Mouse (Mus musculus) layer of hippocampus, postnatal 36 days (tissue): ENCODE data around the gene Cryba4. TPM values are rescaled to one million over a fixed set of nuclear protein-coding genes. Genes with fewer than 3 reads are reported as not detected.

Experiments used
- DNase-seq, 2 experiments: peaks; one replicate each; pipeline ENCODE4 v3.0.0; 2022
- total RNA-seq, 2 experiments: library from RNA; stranded (reverse); gene quantifications; 2 replicates each; pipeline ENCODE4 v1.2.3; 2021

Gene Cryba4
- total RNA-seq = under 1 TPM in 1 of 2 experiments, not detected in 1; 0.97 TPM

DNA sequence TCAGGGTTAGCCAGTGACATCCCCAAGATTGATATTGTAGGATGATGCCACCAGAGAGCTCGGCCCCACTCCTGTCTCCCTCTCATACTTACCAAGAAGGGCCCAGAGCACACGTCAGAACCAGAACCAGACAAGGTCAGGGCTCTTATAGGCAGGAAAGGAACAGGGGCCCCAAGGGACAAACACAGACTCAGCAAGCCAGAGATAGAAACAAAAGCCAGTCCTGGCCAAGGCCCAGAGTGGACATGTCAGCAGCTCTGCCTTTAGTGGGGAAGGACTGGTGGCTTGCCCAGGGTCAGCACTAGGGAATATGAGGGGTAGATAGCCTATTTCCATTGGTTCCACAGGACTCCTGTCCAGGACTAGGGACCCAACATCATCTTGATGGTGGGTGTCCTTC lies at the start of gene Cryba4:
TSS of gene Cryba4 (minus strand) at position 119 of the 400 bp plus-strand sequence.
- no peak for DNase-seq

DNA sequence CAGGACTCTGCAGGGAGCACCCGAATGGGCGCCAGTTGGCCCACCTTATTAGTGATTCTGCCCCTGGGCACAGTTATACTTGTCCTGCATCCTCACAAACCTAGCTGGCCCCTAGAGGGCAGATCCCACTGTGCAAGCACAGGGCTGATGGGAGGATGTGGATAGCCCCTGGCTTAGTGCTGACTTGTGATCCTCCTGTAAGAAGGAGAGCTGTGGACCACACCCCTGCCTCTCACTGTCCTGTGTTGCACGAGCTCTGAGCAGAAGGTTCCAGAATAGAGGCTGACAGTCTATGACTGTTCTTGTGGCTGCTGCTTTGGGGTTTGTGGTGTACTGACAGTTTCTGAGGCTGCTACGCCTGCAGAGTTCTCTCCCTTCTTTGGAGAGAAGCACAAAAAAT lies 49.4 kb upstream of the Cryba4 start:
- no peak for DNase-seq

DNA sequence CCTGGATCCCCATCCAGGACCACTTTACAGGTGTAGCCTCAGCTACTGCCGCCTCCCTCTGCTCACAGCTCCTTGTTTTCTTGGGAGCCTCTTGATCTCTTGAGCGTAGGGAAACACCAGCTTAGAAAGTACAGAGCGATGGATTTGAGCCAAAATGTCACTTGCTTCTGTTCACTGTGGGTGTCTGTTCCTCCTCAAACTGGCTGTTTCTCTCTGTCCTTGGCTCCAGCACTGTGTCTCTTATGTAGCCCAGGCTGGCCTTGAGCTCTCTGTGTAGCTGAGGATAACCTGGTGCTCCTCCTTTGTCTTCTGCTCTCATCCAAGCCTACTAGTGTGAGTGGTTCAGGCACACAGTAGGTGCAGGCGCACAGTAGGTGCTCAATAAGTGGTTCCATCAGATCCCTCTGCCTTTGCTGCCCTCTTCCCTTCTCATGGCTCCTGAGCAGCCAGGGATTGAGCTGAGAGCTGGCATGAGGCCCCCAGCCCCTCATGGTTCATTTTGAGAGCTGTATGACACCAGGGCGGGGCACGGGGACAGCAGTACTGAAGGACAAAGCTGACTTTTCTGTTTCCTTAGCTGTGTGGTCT lies 48.5 kb upstream of the Cryba4 start:
- DNase-seq = no peak

DNA sequence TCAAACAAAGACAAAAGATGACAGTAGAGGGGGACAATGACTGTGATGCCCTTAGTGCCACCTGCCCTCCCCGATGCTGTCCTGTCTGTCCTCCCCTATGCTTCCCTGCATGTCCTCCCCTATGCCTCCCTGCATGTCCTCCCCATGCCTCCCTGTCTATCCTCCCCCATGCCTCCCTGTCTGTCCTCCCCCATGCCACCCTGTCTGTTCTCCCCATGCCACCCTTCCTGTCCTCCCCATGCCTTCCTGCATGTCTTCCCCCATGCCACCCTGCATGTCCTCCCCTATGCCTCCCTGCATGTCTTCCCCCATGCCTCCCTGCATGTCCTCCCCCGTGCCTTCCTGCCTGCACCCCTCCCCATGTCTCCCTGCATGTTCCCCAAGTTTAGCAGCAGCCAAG lies 47.8 kb upstream of the Cryba4 start:
- no peak for DNase-seq

DNA sequence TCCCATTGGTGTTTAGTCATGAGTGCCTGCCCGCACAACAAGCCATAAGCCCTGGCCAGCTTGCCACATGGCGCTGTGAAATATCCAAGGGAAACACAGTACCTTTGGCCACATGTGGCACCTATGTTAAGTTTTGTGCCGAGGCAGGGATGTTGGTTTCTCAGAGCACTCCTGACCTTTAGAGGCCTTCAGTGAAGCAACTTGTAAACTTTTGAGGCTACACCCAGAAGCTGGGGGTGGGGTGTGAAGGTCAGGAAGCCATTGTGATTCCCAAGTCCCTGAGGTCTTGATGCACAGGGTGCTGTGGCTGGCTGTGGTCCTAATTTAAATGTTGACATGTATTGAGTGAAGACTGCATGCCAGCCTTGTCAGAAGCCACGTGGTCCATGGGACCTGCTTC lies 47.1 kb upstream of the Cryba4 start:
- DNase-seq = no peak

DNA sequence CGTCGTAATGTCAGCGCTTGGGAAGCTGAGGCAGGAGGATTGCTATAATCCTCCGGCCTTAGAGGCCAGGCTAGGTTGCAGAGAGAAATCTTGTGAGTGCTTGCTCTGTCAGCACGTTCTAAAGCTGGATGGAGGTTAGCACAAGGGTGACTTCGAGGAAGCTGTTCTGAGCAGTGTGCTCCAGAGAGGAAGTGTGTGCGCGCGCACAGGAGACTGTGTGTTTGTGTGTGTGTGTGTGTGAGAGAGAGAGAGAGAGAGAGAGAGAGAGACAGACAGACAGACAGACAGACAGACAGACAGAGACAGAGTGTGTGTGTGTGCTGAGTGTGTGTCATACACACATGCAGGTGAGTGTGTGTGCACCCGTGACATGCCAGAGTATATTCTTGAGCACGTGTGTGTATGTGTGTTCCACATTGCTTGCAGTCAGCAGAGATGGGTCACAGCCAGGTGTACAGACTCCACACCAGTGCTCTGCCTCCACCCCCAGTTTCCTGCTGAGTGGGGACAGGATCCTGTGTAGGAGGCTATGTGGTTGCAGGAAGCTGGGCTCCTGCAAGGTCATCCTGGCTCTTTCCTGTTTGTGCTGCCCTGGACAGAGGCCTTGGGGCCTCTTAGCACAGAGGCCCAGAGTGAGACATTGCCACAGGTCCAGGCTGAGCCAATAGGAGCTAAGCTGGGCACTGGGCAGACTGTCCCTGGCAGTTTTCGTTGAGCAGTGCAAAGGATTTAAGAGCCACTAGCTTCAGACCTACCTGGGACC lies 46.1 kb upstream of the Cryba4 start:
- no peak for DNase-seq

DNA sequence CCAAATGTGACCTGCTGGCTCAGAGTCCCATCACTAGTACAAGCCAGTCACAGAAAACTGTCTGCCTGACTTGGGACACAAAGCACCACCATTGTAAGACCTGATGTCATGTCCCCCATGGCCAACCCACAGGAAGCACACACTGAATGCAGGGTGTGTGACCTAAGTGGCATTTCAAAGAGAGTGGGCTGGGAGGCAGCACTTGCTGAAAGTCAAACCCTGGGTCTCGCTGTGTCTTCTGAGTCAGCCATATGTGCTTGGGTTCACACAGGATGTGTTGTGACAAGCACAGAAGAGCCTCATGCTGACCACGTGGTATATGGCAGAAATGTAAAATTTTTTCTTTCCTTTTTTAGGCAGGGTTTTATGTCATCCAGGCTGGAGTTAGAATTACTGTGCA lies 44.9 kb upstream of the Cryba4 start:
- DNase-seq = no peak

DNA sequence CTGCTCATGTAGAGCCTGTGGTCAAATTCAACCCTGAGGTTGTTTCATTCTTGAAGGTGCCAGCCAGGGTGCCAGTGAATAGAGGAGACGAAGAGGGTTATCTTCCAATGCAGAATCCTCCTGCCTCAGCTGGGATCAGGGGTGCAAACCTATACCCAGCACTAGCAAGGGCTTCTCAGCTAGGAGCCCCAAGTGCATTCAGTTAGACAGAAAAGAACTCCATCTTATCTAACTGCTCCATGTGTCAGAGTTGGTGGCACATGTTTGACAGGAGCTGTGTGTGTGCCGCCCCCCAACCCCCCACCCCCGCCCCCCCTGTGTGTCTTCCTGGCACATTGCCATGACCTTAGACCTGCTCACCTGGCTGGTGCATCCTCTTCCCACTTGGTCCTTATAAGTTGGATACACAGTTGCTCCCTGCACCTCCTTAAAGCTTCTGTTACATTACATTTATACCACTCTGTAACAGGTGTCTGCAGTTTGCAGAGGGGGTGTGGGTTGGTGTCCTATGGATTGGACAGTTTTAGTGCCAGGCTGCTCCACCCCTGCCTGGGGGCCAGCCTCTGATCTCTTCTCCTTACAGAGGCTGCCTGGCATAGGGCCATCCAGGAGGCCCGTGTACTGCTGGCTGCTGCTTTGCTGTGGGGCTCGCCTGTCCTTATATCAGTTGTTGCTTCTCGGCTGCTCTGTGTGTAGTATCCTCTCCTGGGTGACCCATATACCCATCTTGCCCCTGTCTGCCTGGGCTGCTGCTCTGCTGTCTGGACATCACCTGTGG lies 44.3 kb upstream of the Cryba4 start:
- no peak for DNase-seq

DNA sequence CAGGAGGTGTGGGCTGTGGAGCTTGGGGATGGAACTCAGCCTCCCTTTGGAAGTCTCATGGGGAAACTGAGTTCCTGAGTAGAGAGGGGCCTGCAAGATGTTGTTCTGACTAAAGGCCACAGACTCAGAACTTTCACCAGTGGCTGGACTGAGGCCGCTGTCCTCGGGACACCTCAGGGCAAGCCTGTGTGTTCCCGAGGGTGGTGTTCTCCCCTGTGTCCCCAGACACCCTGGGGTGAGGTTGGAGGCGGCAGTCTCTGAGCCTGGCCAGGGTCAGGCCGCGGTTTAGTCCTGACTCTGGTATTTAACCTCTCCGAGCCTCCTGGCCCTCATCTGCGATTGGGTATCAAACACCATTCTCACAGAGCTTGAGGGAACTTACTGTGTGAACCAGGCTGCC lies 43.2 kb upstream of the Cryba4 start:
- no peak for DNase-seq

DNA sequence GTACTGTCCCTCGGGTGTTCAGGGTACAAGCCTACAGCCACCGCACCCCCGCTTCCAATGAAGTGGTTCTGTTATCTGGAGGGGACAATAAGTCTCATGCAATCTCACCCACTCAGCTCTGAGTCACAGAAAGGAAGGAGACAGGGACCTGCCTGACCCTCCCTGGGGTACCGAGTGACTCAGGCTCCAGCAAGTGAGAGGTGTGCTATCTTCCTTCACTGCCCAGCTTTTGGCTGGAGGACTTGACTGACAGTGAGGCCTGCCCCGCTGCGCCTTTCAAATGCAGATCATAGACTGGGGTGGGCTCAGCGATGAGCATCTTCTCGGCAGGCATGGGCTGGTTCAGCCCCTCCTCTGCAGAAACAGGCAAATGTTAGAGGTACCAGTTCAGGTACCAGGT lies 42.8 kb upstream of the Cryba4 start:
- DNase-seq = no peak

DNA sequence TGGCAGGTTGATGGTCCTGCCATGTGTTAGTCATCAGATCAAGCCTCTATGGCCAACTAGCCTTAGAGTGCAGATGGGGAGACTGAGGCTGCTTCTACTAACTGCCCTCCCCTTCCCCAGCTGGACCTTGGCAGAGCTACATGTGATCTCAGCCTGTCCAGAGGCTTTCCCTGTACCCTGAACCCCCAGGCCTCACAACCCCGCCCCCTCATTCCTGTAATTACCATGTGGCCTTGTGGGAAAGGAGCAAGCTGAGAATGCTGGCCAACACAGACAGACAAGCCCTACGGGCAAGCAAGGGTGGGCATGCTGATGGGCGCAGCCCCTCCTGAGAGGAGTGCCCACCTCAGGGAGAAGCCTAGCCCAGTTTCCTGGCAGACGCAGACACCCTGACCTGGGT lies 42.4 kb upstream of the Cryba4 start:
- no peak for DNase-seq

DNA sequence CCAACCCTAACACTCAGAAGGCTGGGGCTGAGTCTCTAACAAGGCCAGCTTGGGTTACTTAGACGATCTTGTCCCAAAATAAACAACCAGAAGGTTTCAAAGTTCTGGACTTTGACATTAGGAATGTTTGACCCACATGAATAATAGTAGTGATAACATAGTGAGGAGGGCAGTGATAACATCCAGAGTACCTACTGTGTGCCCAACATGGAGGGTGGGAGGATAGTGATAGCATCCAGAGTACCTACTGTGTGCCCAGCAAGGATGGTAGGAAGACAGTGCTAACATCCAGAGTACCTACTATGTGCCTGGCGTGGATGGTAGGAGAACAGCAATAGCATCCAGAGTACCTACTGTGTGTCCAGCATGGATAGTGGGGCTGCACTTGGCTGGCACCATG lies 41.5 kb upstream of the Cryba4 start:
- DNase-seq = no peak

DNA sequence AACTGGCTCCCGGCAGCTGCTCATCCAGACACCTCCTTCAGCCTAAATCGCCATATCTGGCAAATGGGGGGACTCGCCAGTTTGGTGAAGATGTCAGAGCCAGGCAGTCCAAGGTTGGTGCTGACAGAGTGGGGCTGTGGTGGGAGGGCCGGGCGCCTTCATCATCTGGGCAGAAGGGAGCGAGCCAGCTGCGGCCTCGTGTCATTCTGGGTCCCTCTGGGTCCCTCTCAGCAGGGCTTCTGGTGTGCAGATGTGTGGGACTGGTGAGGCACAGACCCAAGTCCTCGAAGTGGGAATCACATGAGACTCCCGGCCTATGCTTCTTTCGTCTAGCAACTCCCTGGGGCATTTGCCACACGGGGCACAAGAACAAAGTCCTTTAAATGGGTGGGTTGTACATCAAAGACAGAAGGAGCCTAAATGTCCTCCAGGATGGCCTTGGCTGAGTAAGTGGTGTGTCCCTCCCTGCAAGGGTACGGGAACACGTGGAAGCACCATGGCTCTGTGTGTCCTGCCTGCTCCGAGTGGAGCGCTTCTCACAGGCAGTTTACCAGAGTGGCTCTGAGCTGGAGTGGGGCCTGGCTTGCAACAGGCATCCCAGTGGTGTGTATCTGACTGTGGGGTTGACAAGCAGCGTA lies 40.1 kb upstream of the Cryba4 start:
- DNase-seq = no peak

DNA sequence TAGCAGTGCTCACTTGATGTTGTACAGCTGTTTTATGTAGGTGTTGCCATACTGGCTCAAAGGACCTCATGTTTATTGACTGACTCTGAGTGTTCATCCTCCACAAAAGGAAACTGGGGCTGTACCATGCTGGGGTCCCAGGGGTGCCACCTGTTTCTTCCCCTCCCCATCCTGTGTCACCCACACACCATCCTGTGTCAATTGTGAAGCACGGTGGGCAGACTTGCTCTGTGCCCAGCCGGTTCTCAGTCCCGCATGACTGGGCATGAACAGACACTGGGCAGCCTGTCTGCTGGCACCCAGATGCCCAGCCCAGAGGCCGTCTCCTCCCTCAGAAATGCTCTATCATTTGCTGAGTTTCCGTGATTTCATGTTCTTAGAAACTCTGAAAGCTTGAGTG lies 39.5 kb upstream of the Cryba4 start:
- DNase-seq = no peak

DNA sequence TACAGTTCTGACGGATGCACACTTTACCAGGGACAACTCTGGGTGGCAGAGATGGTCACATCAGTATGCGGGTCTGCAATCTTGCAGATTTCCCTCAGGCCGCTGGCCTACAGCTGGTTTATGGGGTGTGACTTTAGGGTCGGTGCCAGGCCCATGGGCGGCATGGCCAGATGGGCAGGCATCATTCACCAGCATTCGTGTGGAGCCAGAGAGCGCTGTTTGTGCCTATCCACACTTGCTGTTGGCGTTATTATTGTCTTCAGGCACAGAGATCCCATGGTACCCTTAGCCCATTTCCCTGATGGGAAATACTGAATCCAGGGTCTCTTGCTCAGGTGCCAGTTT lies 38.2 kb upstream of the Cryba4 start:
- no peak for DNase-seq

DNA sequence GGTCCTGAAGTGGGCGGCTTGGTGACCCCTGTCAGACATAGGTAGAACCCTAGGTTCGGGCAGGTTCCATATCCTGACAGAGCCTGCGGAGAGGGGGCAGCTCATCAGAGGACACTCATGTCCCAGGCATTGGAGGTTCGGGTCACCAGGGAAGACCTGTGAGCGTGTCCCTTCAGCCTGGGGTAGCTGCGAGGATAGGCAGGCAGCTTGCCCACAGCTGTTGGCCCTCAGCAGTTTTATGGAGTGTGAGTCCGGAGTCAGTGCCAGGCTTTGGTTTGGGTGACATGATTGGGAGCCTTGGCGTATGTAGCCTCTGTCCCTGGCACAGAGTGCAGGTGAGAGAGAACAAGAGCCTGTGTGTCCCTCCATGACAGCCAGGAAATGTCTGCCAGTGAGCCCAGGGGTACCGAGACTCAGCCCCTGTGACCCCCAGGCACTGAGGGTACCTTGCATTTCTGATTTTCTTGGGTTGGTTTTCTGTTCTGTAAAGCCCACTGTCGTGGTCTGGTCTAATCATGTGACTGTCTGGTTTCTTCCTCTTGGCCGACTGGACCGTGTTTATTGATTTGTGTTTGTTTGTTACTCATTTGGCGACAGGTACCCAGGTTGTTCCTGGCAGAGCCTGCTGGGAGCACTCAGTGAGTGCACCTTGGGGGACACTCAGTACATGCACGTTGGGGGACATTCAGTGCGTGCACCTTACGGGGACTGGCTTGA lies 37.7 kb upstream of the Cryba4 start:
- DNase-seq = no peak

DNA sequence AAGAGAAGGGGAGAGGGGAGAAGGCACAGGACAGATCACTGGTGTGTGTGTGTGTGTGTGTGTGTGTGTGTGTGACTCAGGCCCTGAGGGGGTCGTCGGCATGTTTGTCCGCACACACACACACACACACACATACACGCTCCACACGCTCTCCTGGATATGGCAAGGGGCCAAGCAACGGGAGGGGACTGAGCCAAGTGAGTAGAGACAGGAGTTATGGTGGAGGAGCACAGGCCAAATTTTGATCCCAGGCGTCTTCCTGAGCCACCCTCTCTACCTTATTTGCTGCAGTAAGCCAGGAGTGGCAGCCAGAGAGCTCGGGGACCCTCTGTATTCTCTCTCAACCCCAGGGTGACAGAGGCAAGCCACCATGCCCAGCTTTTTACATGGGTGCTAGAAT lies 36.9 kb upstream of the Cryba4 start:
- DNase-seq = no peak

DNA sequence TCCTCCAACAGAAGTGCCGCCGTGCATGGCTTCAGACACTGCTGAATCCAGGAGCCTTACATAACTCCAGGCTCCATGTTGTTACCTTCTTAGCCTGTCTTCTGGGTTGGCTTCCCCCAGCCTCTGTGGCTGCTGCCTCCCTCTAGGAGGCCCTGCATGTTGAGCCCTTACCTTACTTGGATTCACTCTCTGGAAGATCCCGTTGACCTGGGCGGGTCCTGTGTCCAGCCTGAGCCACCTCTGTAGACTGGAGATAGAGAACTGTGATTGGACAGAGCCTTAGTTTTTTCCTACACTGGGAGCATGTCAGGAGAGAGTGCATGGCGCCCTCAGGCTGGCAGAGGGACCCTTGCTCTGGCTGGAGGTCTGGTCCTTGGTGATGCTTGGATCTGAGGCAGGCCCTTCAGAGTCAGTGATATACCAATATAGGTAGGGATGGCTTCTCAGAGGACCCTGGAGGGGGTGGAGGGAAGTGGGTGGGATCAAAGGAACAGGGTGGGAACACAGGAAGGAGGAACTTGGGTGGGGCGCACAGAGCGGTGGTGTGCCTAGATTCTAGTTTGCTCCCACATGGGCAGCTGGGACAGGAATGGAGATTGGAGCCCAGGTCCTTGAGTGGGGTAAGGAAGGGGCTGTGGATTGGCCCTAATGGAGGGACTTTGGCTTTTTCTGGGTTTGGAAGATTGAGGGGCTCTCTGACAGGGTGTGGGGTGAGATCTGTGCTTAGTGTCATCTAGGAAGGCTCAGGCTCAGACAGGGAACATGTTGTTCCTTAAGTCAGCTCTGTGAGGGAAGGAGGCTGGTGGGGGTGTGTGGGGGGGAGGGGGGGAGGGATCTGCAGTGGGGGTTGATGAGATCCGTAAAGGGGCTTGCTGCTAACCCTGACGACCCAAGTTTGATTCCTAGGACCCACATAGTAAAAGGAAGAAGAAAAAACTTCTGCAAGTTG lies 36.1 kb upstream of the Cryba4 start:
- DNase-seq = no peak

DNA sequence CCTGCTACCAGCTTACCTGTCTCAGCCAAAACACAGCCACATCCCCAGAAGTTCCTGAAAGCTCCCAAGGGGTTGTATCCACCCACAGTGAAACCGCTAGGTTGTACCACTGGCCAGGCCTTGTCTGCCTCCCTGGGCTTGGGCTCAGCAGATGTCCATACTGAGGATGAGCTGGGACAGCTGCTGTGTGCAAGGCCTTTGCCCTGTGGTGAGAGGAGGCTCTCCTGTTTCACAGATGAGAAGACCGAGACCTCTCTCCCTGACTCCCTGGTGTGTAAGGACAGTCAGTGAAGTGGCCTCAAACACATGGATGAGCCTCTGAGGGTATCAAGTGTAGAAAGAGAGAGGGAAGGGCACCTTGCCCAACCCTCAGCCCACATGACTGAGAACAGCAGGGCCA lies 35.3 kb upstream of the Cryba4 start:
- DNase-seq = no peak

DNA sequence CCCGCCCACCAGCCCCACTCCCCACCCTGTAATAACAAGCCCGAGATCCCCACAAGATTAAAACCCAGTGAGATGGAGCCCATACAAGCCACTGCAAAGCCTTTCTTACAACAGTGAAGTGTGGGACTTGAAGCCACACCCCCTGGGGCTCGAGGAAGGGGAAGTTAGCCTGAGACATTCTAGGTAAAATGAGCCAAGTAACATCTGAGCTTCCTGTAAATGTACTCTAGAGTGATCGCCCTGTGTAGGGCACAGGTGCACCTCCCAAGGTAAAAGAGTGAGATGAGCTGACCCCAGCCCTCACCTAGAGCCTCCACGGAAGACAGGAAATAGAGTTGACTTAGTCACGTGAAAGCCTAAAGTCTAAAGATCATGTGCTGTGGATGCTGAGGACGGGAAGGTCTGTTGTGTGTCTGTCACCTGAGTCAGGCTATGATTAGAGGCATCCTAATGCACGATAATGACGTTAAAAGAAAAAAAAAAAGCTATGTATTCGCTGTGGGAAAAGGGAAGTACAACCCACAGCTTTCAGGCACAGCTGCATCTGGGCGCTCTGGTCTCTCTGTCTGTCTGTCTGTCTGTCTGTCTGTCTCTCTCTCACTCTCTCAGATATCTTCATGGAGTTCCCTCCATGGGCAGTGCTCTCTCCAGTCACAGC lies 34.8 kb upstream of the Cryba4 start:
- no peak for DNase-seq

DNA sequence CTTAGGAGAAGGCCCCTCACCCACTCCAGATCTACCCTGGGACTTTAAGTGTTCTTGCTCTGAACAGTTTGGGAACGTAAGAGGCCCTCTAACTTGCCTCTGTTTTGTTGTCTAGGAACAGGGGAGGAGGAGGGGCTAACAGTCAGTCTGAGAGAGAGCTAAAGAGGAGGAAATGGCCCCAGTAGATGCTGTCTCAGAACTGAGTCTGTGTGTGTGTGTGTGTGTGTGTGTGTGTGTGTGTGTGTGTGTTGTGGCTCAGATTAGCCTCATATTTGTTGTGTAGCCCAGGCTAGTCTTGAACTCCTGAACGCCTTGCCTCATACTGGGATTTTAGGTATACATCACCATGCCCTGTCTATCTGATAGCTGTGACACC lies 34.3 kb upstream of the Cryba4 start:
- DNase-seq = no peak
